Mouse (Mus musculus) heart, adult 8-10 months (tissue): ENCODE measurements around the gene Gm17018. TPM values are rescaled to one million over a fixed set of nuclear protein-coding genes. Genes with fewer than 3 reads are reported as not detected.

Experiments
- DNase-seq: peaks from one replicate; pipeline ENCODE4 v3.0.0; 2022; ENCODE audit warnings: low spot score
- total RNA-seq, 4 experiments: library from RNA; stranded (reverse); gene quantifications; 2 replicates each; pipeline ENCODE4 v1.2.4; 2022

The Gm17018 gene
- total RNA-seq, 4 experiments from 2014 or later = 19.3 to 29.4 (median 22.0) TPM

- no peak for DNase-seq
These were observed 27.3 kb downstream of the Gm17018 start for GRCm38 (mm10) chr19:45587509-45588292.

DNA sequence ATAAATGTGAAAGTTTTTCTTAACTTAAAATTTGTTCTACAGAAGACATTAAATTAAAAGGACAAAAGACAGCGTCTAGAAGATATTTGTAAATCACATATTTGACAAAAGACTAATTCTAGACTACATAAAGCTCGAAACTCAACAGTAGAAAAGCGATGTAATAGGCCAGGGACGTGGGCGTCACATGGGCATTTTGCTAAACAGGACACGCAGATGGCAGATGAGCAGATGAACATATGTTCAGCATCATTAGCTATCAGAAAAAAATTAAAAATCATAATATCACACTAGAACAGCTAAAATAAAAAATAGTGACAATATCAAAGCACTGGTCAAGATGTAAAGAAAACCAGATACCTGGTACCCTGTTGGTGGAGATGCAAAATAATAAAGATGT, 29.3 kb downstream of the Gm17018 start:
- no peak for DNase-seq

GRCm38 (mm10) chr19:45591704-45592103, 31.3 kb downstream of the Gm17018 start:
- DNase-seq = peak; percentile 82

- no peak for DNase-seq
These were observed 32.5 kb downstream of the Gm17018 start for GRCm38 (mm10) chr19:45592916-45593315.

GRCm38 (mm10) chr19:45594079-45594478, 33.7 kb downstream of the Gm17018 start:
- DNase-seq = no peak

DNA sequence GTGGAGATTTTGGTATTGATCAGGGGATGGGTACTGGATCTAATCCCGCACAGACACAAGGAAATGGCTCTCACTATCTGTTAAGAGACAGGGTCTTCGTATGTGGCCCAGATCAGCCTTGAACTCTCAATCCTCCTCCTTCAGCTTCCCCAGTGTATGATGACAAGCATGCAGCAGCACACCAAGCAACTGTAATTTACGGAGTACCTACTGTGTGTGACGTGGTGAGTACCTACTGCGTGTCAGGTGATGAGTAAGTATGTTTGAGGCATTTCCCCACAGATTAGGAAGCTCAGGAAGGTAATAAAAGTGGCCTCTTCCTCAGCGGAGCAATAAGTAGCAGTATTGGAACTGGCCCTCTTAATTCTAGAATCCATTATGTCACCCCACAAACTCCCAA, 35.1 kb downstream of the Gm17018 start:
- no peak for DNase-seq

DNA sequence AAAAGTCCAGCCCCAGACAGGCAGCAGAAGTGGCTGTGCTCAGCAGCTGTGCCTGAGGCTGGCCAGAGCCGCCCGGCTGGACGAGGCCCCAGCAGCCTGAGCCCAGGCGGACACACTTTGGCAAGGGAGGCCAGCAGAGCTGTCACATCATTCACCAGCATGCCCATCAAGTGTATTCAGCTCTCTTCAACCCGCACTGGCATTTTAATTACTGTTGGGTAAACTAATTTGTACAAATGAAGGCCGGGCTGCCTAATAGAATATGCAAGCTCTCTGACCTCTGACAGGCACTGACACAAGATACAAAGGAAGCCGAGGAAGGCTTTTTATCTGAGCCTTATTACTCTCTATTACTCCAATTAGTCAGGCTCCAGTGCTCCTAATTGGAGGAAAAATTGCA, 35.6 kb downstream of the Gm17018 start:
- DNase-seq = no peak

DNA sequence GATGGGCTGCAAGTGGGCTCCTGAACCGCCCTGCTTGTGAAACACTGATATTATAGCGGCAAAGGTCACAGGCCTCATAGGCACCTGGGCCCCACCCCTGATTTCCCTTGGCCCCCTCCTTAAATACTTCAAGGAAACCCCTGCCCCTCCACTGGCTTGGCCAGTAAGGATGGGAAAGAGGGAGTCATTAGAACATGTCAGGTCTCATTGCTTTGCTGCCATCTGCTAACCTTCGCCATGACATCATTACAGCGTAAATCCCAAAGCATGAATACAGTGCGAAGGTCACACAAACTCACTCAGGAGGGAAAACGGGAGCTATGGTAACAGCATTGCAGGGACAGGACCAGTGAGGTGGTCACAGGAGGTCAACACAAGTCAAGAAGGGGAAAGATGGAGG, 36.0 kb downstream of the Gm17018 start:
- no peak for DNase-seq

- no peak for DNase-seq
These were observed 36.7 kb downstream of the Gm17018 start for GRCm38 (mm10) chr19:45597106-45597505.

GRCm38 (mm10) chr19:45602606-45603005, 42.2 kb downstream of the Gm17018 start:
- DNase-seq = no peak

GRCm38 (mm10) chr19:45606701-45607100, 46.3 kb downstream of the Gm17018 start:
- no peak for DNase-seq

DNA sequence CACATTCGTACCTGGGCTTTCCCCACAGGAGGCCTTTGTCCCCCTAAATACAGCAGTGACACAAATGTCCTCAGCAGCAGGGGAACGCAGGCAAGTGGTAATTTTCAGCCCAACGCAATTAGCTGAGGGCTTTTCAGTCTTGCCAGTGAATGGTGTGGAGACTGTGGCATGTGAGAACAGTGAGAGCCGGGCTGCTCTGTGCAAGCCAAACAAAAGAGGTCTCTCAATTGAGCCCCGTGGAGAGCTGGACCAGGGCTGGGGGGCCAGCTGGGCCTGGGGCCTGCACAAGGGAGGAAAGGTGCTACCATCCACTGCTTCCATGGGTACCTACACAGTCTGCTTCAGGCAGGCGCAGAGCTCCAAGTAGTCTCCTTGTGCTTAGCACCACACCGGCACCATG, 47.1 kb downstream of the Gm17018 start:
- no peak for DNase-seq

- no peak for DNase-seq
These were observed 48.4 kb downstream of the Gm17018 start for GRCm38 (mm10) chr19:45608648-45609339.

DNA sequence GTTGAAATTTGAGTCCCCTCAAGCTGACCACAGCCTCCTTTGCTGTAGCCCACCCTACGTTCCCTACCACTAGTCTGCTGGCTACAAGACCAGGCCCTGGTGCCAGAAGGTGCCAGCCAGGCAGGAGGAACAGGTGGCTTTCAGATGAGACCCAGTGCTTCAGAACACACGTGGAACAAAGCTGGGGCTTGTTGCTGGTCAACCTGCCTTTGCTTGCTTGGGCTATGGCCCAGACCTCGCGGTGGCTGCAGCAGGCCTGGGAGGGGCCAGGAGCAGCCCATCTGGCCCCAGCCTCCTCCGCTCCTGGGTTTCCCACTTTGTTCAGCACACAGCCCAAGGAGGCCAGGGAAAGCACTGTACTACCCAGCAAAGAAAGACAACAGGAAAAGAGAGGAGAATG, 50.4 kb downstream of the Gm17018 start:
- no peak for DNase-seq

GRCm38 (mm10) chr19:45614375-45614774, 54.0 kb downstream of the Gm17018 start:
- no peak for DNase-seq

DNA sequence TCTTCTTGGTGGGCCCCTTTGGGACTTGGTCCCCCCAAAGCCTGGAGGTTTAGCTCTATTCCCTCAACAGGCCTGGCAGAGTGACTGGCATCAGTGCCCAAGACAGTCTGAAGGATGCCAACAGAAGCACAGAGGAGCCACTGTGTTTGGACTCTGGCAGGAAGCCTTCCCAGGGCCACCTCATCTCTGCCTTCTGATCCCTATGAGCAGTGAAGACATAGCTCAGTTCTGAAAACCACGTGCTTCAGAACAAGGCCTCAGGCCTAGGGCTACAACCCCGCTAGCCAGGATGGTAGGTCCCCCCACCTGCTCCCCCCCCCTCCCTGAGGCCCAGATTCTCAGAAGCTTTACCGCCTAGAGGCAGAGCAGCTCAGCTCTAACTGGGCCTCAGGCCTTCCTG, 54.5 kb downstream of the Gm17018 start:
- no peak for DNase-seq

DNA sequence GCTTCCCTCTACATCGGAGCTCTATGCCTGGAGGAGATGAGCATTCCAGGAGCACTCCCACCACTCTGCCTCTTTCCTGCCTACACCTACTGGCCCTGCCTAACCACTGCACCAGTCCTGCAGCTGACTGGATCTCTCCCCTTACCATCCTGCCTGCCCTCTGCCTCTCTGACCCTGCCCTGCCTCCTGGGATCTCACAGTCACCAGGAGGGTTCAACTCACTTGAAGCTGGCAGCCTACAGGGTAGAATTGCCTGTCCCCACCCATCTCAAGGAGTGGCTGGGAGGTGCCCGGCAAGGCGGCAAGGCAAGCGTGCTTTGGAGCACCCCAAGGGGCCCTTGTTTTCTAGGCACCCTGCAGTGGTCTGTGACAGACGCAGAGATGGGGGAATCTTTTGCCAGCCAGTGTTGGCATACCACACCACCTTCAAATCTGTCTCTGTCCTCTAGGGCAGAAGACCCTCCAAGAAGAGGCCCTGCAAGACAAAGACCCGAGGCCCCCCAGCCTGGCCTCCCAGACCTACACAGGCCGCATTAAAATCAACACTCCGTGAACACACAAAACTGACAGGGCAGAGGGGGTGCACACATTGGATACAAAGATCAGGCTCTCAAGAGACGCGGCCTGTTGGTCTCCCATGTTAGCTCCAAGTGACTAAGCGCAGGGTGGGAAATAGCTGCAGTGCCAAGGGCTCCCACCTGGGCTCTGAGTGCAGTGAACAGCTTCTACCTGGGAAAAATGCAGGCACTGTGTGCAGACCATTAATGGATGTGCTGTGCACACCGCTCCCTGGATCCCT, 55.2 kb downstream of the Gm17018 start:
- no peak for DNase-seq

DNA sequence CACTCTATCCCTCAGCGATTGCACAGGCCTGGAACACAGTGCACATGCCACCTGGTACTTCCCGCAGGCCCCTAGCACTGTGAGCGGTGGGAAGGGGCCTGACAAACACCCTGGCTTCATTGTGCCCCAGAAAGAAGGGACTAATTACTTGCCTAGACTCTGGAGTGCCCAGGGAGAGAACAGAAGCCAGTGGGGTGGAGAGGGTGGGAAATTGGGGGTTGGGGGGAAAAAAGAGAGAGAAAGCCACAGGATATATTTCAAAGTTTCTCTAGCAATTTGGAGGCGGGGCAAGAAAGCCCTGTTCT, 55.8 kb downstream of the Gm17018 start:
- DNase-seq = no peak

GRCm38 (mm10) chr19:45616735-45617134, 56.3 kb downstream of the Gm17018 start:
- no peak for DNase-seq

- DNase-seq = no peak
These were observed 57.8 kb downstream of the Gm17018 start for GRCm38 (mm10) chr19:45618184-45618583.

DNA sequence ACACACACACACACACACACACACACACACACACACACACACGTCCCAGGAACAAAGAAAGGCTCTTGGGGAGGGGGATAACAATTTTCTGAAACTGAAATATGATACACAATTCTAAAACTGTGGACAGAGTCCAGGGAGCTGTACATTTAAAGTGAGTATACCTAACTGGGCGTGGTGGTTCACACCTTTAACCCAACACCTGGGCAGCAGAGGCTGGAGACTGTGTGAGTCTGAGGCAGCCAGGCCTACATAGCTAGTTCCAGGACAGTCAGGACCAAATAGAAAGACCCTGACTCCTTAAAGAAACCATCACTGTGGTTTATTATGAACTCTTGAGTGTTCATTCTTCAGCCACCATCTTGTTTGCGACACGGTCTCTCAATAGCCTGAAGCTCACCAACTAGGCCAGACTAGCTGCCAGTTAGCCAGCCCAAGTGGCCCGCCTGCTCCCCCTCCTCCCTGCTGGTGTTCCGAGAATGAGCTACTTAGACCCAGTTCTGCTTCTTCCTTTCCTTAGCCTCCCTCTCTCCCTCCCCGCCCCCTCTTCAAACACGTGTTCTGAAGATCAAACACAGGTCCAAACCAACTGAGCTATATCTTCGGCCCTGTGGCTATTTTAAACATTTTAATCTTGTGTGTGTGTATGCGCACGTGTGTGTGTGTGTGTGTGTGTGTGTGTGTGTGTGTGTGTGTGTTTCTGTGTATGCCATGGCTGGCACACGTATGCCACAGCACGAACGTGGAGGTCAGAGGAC, 59.5 kb downstream of the Gm17018 start:
- DNase-seq = no peak

DNA sequence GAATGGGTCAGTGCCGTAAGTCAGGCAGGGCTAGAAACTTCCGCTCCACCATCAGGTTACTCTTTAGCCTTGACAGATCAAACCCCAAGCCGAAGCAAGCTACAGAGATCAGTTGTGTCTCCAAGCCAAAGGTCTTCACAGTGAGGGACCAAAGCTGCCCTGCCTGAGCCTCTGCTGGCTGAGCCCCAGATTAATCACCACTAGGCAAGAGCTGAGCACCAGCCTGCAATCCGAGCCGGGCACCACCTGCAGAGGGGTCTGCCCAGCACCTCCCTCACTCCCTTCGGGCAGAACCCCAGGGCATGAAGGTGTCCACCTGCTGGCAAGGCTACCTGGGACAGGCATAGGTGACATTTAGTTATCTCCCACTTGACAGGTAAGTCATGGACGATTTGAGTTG, 60.6 kb downstream of the Gm17018 start:
- DNase-seq = no peak
